Mouse (Mus musculus) limb, embryonic 13.5 days (tissue): ENCODE data around the gene Itgav. TPM values are rescaled to one million over a fixed set of nuclear protein-coding genes. Genes with fewer than 3 reads are reported as not detected.

Source experiments
- ATAC-seq: fragments of 200-750 bp; cut with Nextera tagmentation; 2 replicates; pipeline ENCODE4 v1.8.0; 2017; ENCODE audit warnings: low read depth, moderate number of reproducible peaks, moderate TSS enrichment; ENCODE audit not compliant: low FRiP score
- H3K27ac ChIP-seq: fragments of 300-500 bp; sonication (generic); 2 replicates; pipeline ENCODE4 v1.5.1; 2015; ENCODE audit warnings: inconsistent platforms, mild to moderate bottlenecking, moderate library complexity
- H3K27me3 ChIP-seq: fragments of 300-500 bp; sonication (generic); 2 replicates; pipeline ENCODE4 v1.6.1; 2015; ENCODE audit warnings: mild to moderate bottlenecking, inconsistent platforms
- H3K36me3 ChIP-seq: fragments of 300-500 bp; sonication (generic); 2 replicates; pipeline ENCODE4 v1.6.1; 2015; ENCODE audit warnings: inconsistent platforms, mild to moderate bottlenecking, moderate library complexity
- H3K4me1 ChIP-seq: fragments of 300-500 bp; sonication (generic); 2 replicates; pipeline ENCODE4 v1.6.1; 2015; ENCODE audit warnings: inconsistent platforms
- H3K4me2 ChIP-seq: fragments of 300-500 bp; sonication (generic); replicated peaks from 2 replicates; pipeline ENCODE4 v1.6.1; 2015; ENCODE audit warnings: inconsistent platforms, mild to moderate bottlenecking, moderate library complexity
- H3K4me3 ChIP-seq: fragments of 300-500 bp; sonication (generic); 2 replicates; pipeline ENCODE4 v1.5.1; 2015; ENCODE audit warnings: moderate library complexity, mild to moderate bottlenecking, inconsistent platforms
- H3K9ac ChIP-seq: fragments of 300-500 bp; sonication (generic); 2 replicates; pipeline ENCODE4 v1.6.1; 2015; ENCODE audit warnings: mild to moderate bottlenecking, inconsistent platforms
- H3K9me3 ChIP-seq: fragments of 300-500 bp; sonication (generic); 2 replicates; pipeline ENCODE4 v1.6.1; 2016; ENCODE audit warnings: inconsistent platforms
- WGBS: fragments of 180-500 bp; shearing (Covaris S2); methylation state at CpG from one replicate; pipeline ENCODE4 v1.1.7; 2015; 5-methylcytosine and 5-hydroxymethylcytosine counted together
- polyA plus RNA-seq: library from polyadenylated mRNA; unstranded; fragments of >200 nt; fragmentation: Nextera tagmentation; extraction: Ambion mirVana; gene quantifications from 2 replicates; pipeline ENCODE4 v1.2.1, GENCODE M21; 2015

The Itgav gene
- polyA plus RNA-seq, 1 experiment from 2014 or later, result 70.1 TPM

- H3K36me3 ChIP-seq, result no peaks in the 10 kb centered on the region
- H3K4me2 ChIP-seq, result no peak overlapping the region
- H3K9ac ChIP-seq, result no peak overlapping the region
- no peaks in the 10 kb centered on the region for H3K27me3 ChIP-seq
- 86% methylated on average over 3 of the region's 3 CpGs for WGBS
- no peaks in the 10 kb centered on the region for H3K9me3 ChIP-seq
- no peak overlapping the region for H3K4me3 ChIP-seq
- no peak for ATAC-seq
- H3K27ac ChIP-seq, result no peak overlapping the region
- H3K4me1 ChIP-seq, result 0 out of 2 replicates have a peak, but pooled peaks cover 13% of the 10 kb centered on the region
Observed at GRCm38 (mm10) chr2:83848495-83848894, 124.3 kb downstream of the Itgav start.

DNA sequence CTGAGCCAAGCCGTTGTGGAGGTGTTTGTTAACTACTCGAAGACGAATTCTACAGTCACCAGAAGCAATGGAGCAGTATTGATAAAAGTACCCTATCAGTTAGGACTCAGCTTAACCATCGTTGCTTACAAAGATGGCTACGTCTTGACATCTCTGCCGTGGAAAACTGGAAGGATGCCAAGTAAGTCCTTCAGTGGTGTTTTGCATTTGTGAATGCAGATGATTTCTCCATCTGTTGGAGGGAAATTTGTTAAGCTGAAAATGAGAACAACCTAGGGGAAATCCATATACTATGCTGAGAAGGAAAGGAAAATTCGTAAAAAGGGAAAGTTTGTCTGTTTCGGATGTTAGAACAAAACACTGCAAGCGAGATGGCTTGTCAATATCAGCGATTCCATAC, 129.2 kb downstream of the Itgav start:
- H3K4me2 ChIP-seq, result no peak overlapping the region
- H3K4me3 ChIP-seq, result no peak overlapping the region
- H3K27ac ChIP-seq, result no peak overlapping the region
- no peak for ATAC-seq
- H3K9ac ChIP-seq, result no peak overlapping the region
- WGBS, result 80% methylated on average over 10 of the region's 10 CpGs
- no peaks in the 10 kb centered on the region for H3K9me3 ChIP-seq
- no peaks in the 10 kb centered on the region for H3K27me3 ChIP-seq
- H3K4me1 ChIP-seq, result peaks cover 14% of the 10 kb centered on the region; the same call in 1 of the 2 replicates
- H3K36me3 ChIP-seq, result 0 out of 2 replicates have a peak, but pooled peaks cover 4% of the 10 kb centered on the region

GRCm38 (mm10) chr2:83856236-83856635, 132.0 kb downstream of the Itgav start:
- Histone ChIP-seq H3K27me3 (no peaks in the 10 kb centered on the region), H3K9me3 (no peaks in the 10 kb centered on the region), H3K36me3 (0 out of 2 replicates have a peak, but pooled peaks cover 4% of the 10 kb centered on the region), H3K4me2 (no peak overlapping the region), H3K4me3 (no peak overlapping the region), H3K9ac (no peak overlapping the region), H3K4me1 (peaks cover 9% of the 10 kb centered on the region; the same call in 1 of the 2 replicates), H3K27ac (no peak overlapping the region)
- WGBS, result 14% methylated on average over 4 of the region's 4 CpGs
- no peak for ATAC-seq

Other genes with a start within 250 kb of the Itgav start
- gene Zc3h15, start 80.0 kb upstream of the Itgav start, polyA plus RNA-seq, result 163 and 169 TPM in 2 replicates
- 18.1 and 18.6 TPM in 2 replicates for gene Fam171b, start 88.2 kb downstream of the Itgav start, polyA plus RNA-seq
- gene Zswim2, start 216.8 kb downstream of the Itgav start, polyA plus RNA-seq, result not detected in 2 replicates
- gene Gm13698, start 231.3 kb downstream of the Itgav start, polyA plus RNA-seq, result not detected in 2 replicates
- not detected in 2 replicates for gene Gm13693, start 237.1 kb downstream of the Itgav start, polyA plus RNA-seq
- gene Gm13695, start 242.9 kb downstream of the Itgav start, polyA plus RNA-seq, result not detected in 2 replicates
- gene Gm13696, start 248.7 kb downstream of the Itgav start, polyA plus RNA-seq, result not detected in 2 replicates